Mouse (Mus musculus) G1E (cell line): ENCODE results near the gene Ccdc88c.

Source experiments
- CTCF ChIP-seq: IDR thresholded peaks from 2 replicates; pipeline ENCODE4 v1.5.1; 2012; ENCODE audit warnings: low read depth, low read length, inconsistent platforms, mixed read lengths
- GATA1 ChIP-seq: IDR thresholded peaks from 2 replicates; pipeline ENCODE4 v1.6.1; 2012; ENCODE audit warnings: borderline replicate concordance, low read length, inconsistent platforms, mixed read lengths
- GATA2 ChIP-seq: IDR thresholded peaks from 2 replicates; pipeline ENCODE4 v1.6.1; 2012; ENCODE audit warnings: low read depth, low read length, inconsistent platforms, borderline replicate concordance
- POLR2AphosphoS5 ChIP-seq: IDR thresholded peaks from 2 replicates; pipeline ENCODE4 v1.6.1; 2012; ENCODE audit warnings: low read depth, low read length, inconsistent platforms; ENCODE audit not compliant: insufficient replicate concordance
- TAL1 ChIP-seq: conservative IDR thresholded peaks from 2 replicates; pipeline ENCODE4 v1.6.1; 2012; ENCODE audit warnings: low read depth, low read length, inconsistent platforms, mixed read lengths

- TF ChIP-seq GATA1: no peak
- TF ChIP-seq CTCF: no peak
- TF ChIP-seq TAL1: no peak
- TF ChIP-seq POLR2AphosphoS5: no peak
- TF ChIP-seq GATA2: no peak
Observed at GRCm38 (mm10) chr12:100908298-100909034, 120.4 kb downstream of the Ccdc88c start.
